Mouse (Mus musculus) kidney, adult 2 months (tissue): ENCODE measurements around the gene Nav1. TPM values are rescaled to one million over a fixed set of nuclear protein-coding genes. Genes with fewer than 3 reads are reported as not detected.

Experiments used
- DNase-seq: peaks from one replicate; pipeline ENCODE4 v3.0.0; 2021
- H3K27ac ChIP-seq: fragments of 200-500 bp; 2 replicates; pipeline ENCODE4 v1.5.1; 2012; ENCODE audit warnings: low read depth, low read length, control low read depth, inconsistent platforms; ENCODE audit not compliant: insufficient read depth
- H3K27me3 ChIP-seq: fragments of 200-500 bp; replicated peaks from 2 replicates; pipeline ENCODE4 v1.6.1; 2012; ENCODE audit warnings: mild to moderate bottlenecking, moderate library complexity, low read length, inconsistent platforms; ENCODE audit not compliant: control insufficient read depth, insufficient read depth
- H3K36me3 ChIP-seq: fragments of 200-500 bp; 2 replicates; pipeline ENCODE4 v1.6.1; 2012; ENCODE audit warnings: mild to moderate bottlenecking, moderate library complexity, low read length, inconsistent platforms; ENCODE audit not compliant: control insufficient read depth, insufficient read depth
- H3K4me1 ChIP-seq: fragments of 200-500 bp; 2 replicates; pipeline ENCODE4 v1.6.1; 2011; ENCODE audit warnings: low read length; ENCODE audit not compliant: control insufficient read depth, insufficient read depth
- H3K4me3 ChIP-seq: fragments of 200-500 bp; 2 replicates; pipeline ENCODE4 v1.5.1; 2011; ENCODE audit warnings: mild to moderate bottlenecking, low read depth, low read length, control low read depth; ENCODE audit not compliant: insufficient read depth
- CTCF ChIP-seq: fragments of 200-500 bp; conservative IDR thresholded peaks from 2 replicates; pipeline ENCODE4 v1.5.1; 2011; ENCODE audit warnings: low read depth, mild to moderate bottlenecking, control low read depth, low read length, moderate library complexity, mixed read lengths; ENCODE audit not compliant: insufficient read depth, insufficient read length
- POLR2A ChIP-seq: fragments of 200-500 bp; IDR thresholded peaks from one replicate; pipeline ENCODE4 v1.6.1; 2011; ENCODE audit warnings: low read depth, low read length, control low read depth
- WGBS: fragments of 180-500 bp; shearing (Covaris S2); methylation state at CpG from one replicate; pipeline ENCODE4 v1.1.7; 2018; 5-methylcytosine and 5-hydroxymethylcytosine counted together
- polyA plus RNA-seq: library from polyadenylated mRNA; depleted of rRNA; stranded (reverse); fragments of >200 nt; gene quantifications from 2 replicates; pipeline ENCODE4 v1.2.3, GENCODE M21; 2012

Gene Nav1
- polyA plus RNA-seq, 1 experiment = 7.1 TPM

DNA sequence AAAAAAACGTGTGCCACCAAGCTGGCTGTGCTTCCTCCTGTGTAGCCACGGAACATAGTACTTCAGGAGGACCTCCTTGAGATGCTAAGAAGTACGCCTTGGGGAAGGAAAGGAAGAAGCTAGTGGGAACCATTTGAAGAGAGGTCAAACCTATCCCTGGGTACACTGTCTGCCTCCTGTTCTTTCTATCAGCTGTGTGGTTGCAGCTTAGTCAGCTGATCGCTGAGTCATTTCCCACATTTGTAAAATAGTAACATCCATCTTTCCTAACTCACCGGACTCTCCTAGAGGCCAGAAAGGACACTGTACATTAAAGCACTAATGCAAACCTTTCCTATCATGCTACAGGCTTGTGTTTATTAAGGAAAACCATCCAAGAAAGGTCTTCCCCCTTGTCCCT, 135.4 kb downstream of the Nav1 start:
- no peaks in the 10 kb centered on the region for H3K27me3 ChIP-seq

DNA sequence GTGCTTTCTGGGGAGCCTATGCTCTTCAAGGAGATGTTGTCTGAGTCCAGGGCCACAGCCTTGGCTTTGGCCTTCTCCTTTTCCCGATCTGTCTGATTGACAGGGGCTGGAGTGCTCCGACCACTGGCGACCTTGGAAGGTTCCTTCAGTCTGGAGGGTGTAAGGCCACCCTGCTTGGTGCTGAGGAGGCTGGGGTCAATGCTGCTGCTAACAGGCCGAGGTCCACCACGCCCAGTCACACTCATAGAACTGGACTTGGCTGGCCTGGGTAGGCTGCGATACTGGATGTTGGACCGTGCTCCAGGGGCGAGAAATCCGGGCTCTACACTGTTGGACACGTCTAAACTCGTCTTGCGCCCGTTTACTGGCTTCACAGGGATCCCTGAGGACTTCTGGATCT, 136.5 kb downstream of the Nav1 start:
- no peak overlapping the region for H3K4me3 ChIP-seq
- H3K27ac ChIP-seq = no peak overlapping the region
- TF ChIP-seq POLR2A = no peak
- no peak for TF ChIP-seq CTCF
- no peaks in the 10 kb centered on the region for H3K4me1 ChIP-seq
- no peak for DNase-seq
- no peaks in the 10 kb centered on the region for H3K36me3 ChIP-seq
- 91% methylated on average over 13 of the region's 13 CpGs for WGBS
- no peaks in the 10 kb centered on the region for H3K27me3 ChIP-seq

More for the DNA sequence above, 135.4 kb downstream of the Nav1 start:
- no peak overlapping the region for H3K4me3 ChIP-seq
- no peaks in the 10 kb centered on the region for H3K4me1 ChIP-seq
- 79% methylated on average over 5 of the region's 5 CpGs for WGBS
- DNase-seq = no peak
- TF ChIP-seq POLR2A (no peak), CTCF (no peak)
- H3K36me3 ChIP-seq = no peaks in the 10 kb centered on the region
- no peak overlapping the region for H3K27ac ChIP-seq

DNA sequence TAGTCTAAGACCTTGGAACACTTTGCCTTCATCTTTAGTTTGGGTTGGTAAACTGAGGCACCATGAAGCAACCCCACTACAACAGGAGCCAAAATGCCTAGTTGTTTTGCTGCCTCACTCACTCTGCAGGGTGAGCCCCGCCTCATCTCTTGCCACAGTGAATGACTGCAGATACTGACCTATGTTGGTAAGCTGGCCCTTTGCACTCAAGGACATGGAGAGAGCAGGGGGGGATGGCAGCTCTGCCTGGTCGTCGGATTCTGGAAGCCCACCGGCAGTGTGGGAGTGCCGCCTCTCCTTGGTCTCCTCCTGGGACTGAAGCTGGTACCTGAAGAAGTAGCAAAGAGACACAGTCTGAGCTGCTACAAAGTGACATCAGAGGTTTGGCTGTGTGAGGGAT, 139.6 kb downstream of the Nav1 start:
- TF ChIP-seq CTCF (no peak), POLR2A (no peak)
- no peaks in the 10 kb centered on the region for H3K4me1 ChIP-seq
- H3K27ac ChIP-seq = no peak overlapping the region
- no peak overlapping the region for H3K4me3 ChIP-seq
- WGBS = 87% methylated on average over 5 of the region's 5 CpGs
- no peaks in the 10 kb centered on the region for H3K36me3 ChIP-seq
- H3K27me3 ChIP-seq = no peaks in the 10 kb centered on the region
- DNase-seq = no peak

DNA sequence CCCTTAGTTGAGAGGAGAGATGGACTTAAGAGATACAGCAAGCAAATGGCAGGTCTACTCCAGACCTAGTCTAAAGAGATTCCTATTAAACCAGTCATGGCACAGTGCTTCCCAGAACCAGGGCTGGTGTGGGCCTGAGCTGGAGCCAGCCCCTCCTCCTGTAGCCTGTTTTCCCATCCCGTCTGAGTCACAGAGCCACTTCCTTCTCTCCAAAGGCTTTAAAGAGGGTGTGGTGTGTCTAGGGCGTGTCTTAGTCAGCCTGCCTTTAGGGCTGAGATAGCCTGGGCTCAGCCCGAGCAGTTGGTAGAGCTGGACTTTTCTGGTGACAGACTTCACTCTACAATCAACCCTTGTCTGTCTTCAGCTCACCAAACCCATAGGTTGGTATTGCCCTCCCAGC, 140.2 kb downstream of the Nav1 start:
- Histone ChIP-seq H3K4me3 (no peak overlapping the region), H3K4me1 (no peaks in the 10 kb centered on the region), H3K27ac (no peak overlapping the region), H3K36me3 (no peaks in the 10 kb centered on the region), H3K27me3 (no peaks in the 10 kb centered on the region)
- WGBS = 60% methylated on average over 3 of the region's 3 CpGs
- TF ChIP-seq POLR2A (no peak), CTCF (no peak)
- no peak for DNase-seq

DNA sequence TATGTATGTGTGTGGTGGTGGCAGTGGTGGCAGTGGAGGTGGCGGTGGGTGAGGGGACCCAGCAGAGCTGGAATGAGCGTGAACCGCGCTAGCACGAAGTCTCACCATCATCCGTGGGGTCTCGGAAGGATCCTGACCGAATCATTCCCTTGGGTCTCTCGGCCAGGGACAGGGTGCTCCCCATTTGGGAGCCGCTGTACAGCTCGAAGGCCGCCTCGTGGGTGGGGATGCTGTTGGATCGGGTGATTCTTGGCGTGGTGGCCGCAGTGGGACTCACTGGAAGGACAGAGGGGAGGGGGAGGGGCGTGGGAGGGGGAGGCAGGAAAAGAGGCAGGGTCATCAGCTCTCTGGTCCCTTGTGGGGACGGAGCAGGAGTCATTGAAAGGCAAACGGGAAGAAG, 141.4 kb downstream of the Nav1 start:
- Histone ChIP-seq H3K27ac (no peak overlapping the region), H3K27me3 (no peaks in the 10 kb centered on the region), H3K36me3 (no peaks in the 10 kb centered on the region), H3K4me3 (no peak overlapping the region), H3K4me1 (no peaks in the 10 kb centered on the region)
- TF ChIP-seq POLR2A (no peak), CTCF (no peak)
- DNase-seq = no peak
- WGBS = 91% methylated on average over 19 of the region's 19 CpGs

DNA sequence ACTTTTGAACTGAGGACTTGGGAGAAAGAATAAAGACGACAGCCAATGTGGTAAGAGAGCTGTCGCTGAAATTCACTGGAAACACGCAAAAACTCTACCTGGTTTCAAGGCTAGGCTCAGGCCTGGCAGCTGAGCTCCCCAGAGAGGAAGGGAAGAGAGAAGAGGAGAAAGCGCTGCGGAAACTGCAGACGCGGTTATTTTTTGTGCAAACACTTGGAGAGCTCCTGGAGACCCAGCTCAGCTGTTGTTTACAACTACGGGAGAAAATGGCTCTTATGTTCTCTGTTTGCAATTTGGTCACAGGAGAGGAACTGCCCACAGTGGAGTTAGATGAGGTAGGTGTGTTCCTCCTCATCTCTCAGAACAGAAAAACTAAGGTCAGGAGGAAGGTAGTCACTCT, 144.4 kb downstream of the Nav1 start:
- H3K27ac ChIP-seq = peak overlapping the region; percentile 54; the same call in 1 of the 2 replicates
- TF ChIP-seq POLR2A = no peak
- TF ChIP-seq CTCF = no peak
- no peak for DNase-seq
- no peak overlapping the region for H3K4me3 ChIP-seq
- H3K36me3 ChIP-seq = no peaks in the 10 kb centered on the region
- H3K27me3 ChIP-seq = no peaks in the 10 kb centered on the region
- no peaks in the 10 kb centered on the region for H3K4me1 ChIP-seq
- 72% methylated on average over 8 of the region's 8 CpGs for WGBS

DNA sequence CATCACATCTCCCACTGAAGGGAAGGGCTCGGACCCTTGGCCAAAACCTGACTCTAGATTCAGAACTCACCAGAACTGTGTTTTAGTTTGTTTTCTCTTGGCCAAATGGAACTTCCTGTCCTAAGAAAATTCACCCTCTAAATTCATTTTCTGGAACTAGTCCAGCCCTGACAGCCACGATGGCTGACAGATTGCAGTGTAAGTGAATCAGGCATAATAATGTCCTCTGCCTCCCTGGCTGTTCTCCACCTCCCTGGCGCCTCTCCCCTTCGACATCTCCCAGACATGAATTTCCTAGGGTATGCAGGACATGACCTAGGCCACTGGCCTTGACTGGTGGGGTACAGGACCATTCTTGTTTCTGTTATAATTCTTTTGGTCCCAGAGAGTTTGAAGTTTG, 144.8 kb downstream of the Nav1 start:
- Histone ChIP-seq H3K4me3 (no peak overlapping the region), H3K27ac (peak overlapping the region; percentile 47; the same call in 1 of the 2 replicates), H3K4me1 (no peaks in the 10 kb centered on the region), H3K36me3 (no peaks in the 10 kb centered on the region), H3K27me3 (no peaks in the 10 kb centered on the region)
- DNase-seq = peak; percentile 68
- no peak for TF ChIP-seq POLR2A
- no peak for TF ChIP-seq CTCF
- 61% methylated on average over 4 of the region's 4 CpGs for WGBS
